Mouse (Mus musculus): Measurements from ENCODE around the gene Prkg1. TPM values are rescaled to one million over a fixed set of nuclear protein-coding genes. Genes with fewer than 3 reads are reported as not detected.
"Not testable (repeated sequence)": the region's sequence is repeated elsewhere in the genome, so short reads cannot be mapped to it uniquely, and the experiment has no call there.

Gene Prkg1
- total RNA-seq, 2 experiments from 2014 or later: 12.2 to 14.8 TPM

DNA sequence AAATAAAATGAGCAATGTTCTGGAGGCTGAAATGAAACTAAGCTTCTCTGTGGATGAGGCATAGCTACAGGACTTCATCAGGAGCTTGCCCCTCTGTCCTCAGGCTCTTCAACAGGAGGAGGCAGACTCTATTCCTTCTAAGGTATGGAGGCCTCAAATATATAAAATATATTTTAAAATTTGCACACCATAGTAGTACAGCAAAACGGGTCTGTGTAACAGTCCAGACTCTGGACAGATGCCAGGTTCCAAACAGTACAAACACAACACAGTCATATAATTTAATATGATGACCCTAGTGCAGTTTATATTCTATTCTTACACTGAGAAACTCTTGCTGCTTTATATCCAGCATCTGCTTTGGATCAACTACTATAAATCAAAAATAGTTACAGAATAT lies 423.9 kb downstream of the Prkg1 start:
- intact Hi-C loops (cut with DNase I): no loop called here
- DNase-seq (ENCODE audit: low spot score): no peak

DNA sequence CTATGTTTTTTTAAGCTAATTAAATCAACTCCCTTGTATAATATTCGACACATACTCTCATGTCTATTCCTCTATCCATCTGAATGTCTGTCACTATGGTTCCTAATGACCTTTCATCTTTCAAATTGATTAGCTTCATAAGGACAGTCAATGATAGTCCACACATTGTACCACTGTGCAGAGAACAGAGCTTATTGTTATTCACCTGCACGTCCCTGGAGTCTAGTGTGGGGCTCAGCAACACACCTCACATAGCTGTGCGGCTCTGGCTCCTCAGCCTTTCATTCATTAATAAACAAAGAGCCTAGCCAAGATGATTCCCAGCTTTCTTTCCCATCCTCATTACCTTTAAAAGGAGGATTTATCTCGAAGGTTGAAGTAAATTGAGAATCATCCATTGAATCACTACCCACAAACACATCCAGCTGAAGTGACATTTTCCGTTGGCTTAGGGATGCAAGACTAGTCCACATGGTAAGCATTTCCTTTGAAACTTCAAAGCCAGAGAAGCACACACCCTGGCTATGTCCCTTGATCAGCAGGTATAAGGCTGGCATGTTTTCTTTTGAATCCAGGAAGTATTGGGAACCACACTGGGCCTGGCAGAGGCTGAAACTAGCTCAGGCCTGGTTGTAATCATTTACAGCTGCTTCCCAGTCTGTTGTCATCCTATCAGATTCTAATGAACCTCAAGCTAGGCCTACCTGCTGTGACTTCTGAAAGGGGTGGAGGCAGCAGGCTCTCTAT lies 426.3 kb downstream of the Prkg1 start:
- no peak for DNase-seq (ENCODE audit: low spot score)

DNA sequence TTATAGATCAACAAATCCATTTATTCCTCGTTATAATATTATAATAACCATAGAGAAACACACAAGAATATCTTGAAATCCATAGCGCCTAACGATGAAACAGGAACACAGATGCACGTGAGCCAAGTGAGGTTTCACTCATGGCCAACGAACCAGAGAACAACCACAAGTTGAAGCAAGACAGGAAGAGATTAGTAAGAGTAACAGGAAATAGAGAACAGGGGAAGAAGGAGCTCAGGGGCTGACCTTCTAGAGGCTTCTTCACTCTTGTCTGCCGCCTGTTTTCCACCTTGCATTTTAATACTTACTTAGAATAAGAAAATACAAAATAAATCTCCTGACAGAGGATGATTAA lies 427.0 kb downstream of the Prkg1 start:
- DNase-seq (ENCODE audit: low spot score): no peak
- intact Hi-C loops (cut with DNase I): no loop called here

More for the DNA sequence above, 426.3 kb downstream of the Prkg1 start:
- intact Hi-C loops (cut with DNase I): no loop called here

DNA sequence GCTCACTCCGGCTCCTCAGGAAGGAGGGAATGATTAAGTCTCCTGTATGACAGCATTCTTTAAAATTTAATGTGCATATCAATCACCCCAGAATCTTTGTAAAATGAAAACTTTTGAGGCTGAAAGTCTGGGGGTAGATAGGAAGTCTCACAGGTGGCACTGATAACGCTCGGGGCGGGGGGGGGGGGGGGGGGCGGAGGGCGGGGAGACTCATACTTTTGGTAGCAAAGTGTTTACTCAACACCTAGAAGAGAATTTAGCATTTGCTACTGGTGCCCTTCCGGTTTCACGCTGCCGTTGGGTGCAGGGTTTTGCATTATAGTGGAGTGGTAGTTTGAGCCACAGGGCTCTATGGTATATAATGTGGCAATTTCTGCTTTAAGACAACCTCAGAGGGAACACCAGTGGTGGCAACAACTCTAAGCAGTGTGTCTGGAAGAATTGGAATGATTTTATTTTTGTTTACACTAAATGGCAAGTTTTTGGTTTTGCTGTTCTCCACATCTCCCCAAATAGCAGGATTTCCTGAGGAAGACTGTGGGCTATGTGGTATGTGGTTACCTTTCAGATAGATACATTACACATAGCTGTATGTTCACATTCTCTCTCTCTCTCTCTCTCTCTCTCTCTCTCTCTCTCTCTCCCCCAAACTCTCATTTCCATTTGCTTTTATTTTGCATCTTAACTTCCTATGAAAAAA lies 427.5 kb downstream of the Prkg1 start:
- DNase-seq (ENCODE audit: low spot score): no peak
- intact Hi-C loops (cut with DNase I): no loop called here

DNA sequence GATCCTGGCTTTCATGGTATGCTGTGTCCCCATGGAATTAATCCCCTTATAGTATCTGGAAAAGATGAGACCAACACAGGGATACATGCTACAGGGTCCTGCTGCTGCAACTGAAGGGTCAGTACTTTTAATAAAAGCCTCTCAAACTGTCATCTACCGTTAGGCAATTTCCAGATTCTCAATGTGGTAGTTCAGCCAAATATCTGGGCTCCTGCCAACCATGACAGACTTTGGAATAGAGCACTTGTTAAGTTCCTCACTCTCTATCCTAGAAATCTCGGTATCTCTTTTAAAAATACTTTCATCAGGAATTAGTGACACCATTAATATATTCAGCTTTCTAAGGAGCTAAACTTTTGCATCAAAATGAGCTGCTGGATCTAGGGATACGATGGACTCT lies 428.5 kb downstream of the Prkg1 start:
- no peak for DNase-seq (ENCODE audit: low spot score)
- intact Hi-C loops (cut with DNase I): no loop called here

DNA sequence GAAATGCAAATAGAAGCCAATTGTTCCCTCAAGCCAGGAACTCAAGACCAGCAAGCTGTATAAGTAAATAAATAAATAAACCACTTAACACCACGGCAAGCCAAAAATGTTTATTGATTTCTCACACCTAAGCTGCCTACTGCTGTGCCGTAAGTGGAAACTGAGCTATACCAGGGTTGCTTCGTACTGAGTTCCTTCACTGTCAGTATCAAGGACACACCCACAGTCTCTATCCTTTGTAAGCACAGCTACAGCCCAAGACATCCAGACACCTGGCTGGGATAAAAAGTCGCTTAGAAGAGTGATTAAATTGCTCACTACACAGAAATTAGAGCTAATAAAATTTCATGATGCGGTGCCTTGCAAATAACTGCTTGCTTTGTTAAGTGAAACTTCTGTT lies 434.9 kb downstream of the Prkg1 start:
- no peak for DNase-seq (ENCODE audit: low spot score)
- intact Hi-C loops (cut with DNase I): no loop called here

DNA sequence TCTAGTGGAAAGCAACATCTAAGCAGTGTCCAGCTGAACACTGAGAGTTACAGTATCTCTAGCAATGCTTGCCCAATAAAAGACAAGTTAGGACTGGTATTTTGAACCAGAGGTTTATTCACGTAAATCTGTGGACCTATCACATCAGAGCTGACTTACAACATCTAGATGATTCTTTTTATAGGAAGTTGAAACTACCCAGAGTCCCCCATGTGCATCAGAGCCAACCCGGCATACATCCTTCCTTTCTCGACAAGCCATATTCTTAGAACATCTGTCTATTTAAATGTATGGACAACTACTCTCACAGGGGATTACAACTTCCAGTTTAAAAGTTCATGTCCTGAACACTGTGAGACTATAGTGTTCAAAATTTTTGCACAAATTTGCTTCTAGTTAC lies 460.1 kb downstream of the Prkg1 start:
- no peak for DNase-seq (ENCODE audit: low spot score)
- intact Hi-C loops (cut with DNase I): no loop called here

DNA sequence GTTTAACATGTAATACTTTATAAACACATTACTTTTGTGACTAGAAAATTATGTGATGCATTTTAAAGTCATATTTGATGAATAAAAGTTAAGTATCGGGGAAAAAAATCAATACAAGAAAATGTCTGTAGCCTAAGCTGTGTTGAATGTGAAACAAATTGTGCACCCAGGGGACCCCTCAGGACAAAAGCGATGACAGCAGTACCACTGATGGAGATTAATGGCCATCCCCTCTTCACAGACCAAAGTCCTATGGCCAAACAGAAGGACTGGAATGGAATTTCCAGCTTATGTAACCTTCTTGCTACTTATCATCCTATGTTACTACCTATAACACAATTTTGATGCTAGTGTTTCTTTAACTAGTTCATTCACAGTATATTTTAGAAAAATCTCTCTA lies 473.6 kb downstream of the Prkg1 start:
- DNase-seq (ENCODE audit: low spot score): no peak
- intact Hi-C loops (cut with DNase I): no loop called here

DNA sequence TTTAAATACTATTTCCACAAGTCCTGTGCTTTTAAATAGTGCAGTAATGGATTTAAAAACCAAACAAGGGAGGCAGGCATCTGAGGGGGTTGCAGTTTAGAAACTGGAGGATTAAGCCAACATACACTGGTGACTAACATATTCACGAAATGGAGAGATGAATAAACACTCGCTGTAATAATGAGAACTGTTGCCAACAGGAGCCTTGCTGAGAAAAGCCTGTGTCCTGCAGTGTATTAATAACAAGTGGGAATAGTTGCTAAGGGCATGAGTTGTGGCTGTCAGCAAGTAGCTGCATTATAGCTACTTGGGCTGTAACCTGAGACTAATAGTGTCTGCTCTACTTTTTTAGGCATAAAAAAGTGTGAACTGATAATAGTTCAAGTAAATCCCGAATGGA lies 480.3 kb downstream of the Prkg1 start:
- intact Hi-C loops (cut with DNase I): no loop called here
- no peak for DNase-seq (ENCODE audit: low spot score)

DNA sequence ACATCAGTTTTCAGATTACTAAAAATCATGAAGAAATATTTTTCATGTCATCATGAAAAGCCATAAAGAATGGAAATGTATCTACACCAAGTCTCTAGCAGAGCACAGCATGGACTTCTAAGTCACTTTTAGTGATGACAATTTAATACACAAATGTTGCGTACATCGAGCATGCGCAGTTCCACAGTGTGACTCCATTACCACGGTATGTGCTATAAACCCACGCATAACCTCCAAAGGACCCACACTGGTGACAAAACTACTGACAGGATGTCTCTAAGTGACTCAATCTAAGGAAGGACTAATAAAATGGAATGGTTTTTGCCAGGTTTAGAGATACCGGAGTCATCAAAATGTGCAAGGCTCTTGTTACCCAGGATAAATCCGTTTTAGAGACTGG lies 480.7 kb downstream of the Prkg1 start:
- intact Hi-C loops (cut with DNase I): no loop called here
- no peak for DNase-seq (ENCODE audit: low spot score)

DNA sequence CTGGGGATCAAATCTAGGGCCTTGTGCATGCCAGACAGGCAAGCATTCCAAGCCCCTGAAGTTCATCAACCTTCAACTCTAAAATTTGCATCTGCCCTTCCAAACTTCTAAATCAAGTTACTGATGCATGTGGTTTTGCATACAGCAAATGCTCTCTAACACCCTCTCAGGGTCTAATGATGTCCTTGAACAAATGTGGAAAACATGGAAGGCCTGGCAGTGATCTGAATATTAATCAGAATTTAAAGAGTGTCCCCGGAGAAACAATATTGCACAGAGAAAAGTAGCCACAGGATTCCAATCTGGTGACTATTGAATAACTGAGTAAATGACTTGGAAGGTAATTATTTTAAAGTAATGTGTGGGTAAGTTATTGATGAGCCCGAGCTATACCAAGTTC lies 481.2 kb downstream of the Prkg1 start:
- DNase-seq (ENCODE audit: low spot score): no peak
- intact Hi-C loops (cut with DNase I): no loop called here

DNA sequence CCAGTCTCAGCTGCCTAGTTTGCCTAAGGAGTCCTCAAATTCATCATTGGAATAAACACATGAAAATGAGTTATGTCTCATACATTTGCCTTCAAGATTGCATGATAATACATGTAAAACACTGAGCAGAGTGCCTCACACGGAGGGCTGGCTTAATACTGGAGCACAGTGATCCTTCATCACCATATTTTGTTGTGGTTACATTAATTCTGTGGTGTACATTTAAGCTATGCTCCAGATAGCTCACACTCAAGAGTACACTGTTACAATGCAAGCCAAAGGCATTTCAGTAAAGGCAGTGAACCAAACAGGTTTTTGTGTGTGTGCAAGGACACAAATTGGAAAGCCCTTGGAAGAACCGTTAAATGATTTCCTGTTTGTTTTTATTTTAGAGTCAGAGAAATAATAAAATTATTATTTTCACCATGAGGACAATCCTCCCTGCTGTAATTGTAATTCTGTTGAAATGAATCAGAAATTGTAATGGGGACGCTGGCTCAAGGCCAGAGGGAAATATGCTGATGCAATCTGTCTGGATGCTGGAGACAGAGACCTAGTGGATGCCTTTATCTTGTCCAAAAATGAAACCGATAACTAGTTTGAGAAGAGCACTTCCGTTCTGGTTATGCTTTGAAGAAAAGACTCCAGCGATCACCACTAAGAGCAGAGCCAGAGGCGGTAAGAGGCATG lies 484.9 kb downstream of the Prkg1 start:
- no peak for DNase-seq (ENCODE audit: low spot score)
- intact Hi-C loops (cut with DNase I): no loop called here

DNA sequence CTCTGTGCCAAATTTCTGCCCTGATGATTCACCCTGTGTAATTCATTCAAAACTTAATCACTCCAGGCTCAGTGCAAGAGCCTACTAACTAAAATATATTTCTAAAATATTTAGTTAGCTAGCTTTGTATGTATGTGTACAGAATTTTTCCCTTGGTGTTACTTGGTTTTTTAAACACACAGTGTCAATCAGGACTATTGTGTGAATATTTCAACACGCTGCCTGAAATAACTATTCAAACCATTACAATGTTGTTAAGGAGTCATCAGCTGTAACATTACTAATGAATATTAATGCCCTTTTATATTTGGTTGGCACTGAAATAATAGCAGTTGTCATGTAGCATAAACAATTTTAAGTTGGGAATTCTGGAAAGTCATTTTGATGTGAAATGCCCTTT lies 502.4 kb downstream of the Prkg1 start:
- intact Hi-C loops (cut with DNase I): no loop called here

DNA sequence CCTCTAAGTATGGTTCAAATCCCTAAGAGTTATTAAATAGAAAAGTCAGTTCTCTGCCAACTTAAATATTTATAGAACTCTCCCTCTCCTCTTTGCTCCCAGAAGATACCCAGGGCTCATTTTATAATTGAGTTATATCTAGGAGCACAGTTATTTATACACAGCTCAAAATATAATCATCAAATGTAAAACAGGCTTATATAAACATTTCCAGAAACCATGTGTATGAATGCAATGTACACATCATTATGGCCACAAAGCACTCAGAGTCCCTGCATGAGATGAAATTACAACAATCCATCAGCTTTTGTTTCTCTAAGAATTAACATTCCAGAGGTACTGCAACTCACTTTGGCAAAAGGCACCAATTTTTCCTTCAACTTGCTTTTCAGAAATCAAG lies 504.3 kb downstream of the Prkg1 start:
- DNase-seq (ENCODE audit: low spot score): no peak
- intact Hi-C loops (cut with DNase I): no loop called here

More for the DNA sequence above, 502.4 kb downstream of the Prkg1 start:
- no peak for DNase-seq (ENCODE audit: low spot score)

DNA sequence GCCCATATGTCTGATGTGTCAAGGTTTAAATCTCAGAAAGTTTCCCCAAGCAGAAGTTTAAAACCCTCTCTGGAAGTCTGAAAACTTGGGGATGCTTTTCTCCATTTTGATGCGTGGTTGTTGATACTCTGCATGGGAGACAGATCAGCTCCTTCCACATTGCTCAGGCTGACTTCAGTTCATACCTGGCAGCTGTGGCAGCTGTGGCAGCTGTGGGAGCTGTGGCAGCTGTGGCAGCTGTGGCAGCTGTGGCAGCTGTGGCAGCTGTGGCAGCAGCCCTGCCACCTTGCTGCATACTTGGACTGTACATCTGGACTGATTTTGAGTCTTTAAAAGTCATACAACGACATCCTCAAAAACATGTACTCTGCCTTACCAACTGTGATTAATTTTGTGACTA lies 509.1 kb downstream of the Prkg1 start:
- intact Hi-C loops (cut with DNase I): no loop called here
- no peak for DNase-seq (ENCODE audit: low spot score)

DNA sequence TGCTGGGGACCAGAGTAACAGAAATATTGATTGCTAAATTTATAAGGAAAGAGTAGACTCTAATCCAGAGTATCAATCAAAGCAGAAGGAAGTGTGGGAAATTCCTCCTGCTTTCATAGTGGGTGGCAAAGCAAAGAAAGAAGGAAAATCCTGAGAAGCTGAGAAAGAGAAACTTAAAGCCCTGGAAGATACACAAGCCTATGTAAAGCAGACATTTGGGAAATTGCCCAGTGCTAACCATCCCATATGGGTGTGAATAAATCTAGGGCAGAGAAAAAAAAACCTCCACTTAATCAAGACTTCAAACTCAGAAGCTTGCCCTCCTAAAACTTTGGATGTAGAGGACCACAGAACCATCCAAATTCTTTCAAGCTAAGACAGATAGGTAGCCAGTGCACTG lies 532.4 kb downstream of the Prkg1 start:
- intact Hi-C loops (cut with DNase I): no loop called here
- DNase-seq (ENCODE audit: low spot score): no peak

DNA sequence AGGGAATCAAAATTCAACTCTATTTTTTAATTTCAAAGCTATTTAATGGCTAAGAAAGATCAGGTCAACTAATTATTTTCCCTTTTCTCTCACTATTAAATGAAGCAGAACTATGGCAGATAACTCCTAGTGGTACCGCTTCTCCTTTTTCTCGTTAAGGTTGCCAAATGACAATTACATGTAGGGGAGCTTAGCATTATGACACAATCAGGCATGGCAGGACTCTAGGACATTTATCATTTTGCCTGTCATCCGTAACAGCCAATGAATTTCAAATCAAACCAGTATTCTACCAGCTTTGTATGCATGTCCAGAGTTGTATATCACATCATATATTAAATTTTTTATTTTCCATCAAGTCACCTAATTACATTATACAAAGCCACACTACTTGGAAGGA lies 536.4 kb downstream of the Prkg1 start:
- DNase-seq (ENCODE audit: low spot score): no peak
- intact Hi-C loops (cut with DNase I): no loop called here

DNA sequence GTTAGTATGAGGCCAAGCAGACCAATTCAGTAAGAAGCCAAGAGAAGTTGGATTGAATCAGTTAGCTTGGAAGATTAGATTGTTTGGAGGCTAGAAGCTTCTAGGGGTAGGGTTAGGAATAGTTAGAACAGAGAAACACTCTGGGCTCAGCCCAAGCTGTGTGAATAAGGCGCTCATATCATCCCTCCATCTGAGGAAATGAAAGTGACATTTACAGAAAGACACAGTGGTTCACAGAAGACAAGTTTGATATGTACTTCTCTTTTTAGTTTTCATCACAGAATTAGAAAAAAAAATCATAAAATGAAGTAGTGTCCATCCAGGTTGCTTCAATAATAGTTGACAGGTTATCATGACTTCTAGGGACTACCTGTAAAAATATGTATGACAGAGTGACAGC lies 541.4 kb downstream of the Prkg1 start:
- intact Hi-C loops (cut with DNase I): no loop called here
- no peak for DNase-seq (ENCODE audit: low spot score)

DNA sequence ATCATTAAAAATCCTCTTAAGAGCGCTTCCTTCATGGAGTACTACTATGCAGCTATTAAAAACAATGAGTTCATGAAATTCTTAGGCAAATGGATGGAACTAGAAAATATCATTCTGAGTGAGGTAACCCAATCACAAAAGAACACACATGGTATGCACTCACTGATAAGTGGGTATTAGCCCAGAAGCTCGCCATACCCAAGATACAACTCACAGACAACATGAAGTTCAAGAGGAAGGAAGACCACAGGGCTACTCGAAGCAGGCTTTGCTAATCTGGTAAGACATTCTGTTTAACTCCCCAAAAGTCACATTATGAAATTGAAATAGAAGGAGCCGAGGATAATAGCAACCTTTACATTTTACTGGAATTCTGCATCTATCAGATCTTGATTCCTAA lies 545.6 kb downstream of the Prkg1 start:
- DNase-seq (ENCODE audit: low spot score); intact Hi-C loops (cut with DNase I): not testable (repeated sequence)

DNA sequence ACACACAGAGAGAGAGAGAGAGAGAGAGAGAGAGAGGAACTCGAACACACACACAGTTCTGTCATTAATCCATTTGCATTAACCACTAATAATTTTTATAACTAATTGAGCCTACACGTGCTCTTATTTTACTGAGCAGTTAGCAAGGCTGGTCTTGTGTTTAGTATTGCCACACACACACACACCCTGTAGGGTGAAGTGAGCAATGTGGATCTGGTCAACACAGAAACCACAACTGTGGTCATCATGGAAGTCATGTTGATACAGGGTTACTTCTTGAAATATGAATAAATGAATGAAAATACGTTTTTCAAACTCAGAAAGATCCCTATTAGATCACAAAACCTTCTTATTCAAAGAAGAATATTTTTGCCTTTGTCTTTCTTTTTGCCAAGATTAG lies 554.0 kb downstream of the Prkg1 start:
- intact Hi-C loops (cut with DNase I): no loop called here
- DNase-seq (ENCODE audit: low spot score): no peak

DNA sequence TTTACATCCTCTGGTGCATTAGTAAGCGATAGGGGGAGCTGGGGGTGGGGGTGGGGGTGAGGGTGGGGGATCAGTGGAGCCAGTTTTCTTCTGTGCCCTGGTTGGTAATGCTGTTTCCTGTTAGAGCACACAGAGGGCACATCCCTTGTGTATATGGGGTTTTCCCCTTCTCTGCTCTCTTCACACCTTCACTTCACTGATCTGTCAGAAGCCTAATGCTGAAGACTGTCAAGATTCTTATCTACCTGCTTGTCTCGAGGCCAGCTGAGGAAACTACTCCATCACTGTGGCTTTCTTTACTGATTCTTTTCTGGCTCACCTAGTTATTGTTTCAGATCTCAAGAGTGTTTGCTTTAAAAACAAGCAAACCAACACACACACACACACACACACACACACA lies 554.4 kb downstream of the Prkg1 start:
- intact Hi-C loops (cut with DNase I): no loop called here
- no peak for DNase-seq (ENCODE audit: low spot score)

Data from heart, postnatal 25 days (tissue).